Mouse (Mus musculus) natural killer cell, adult 2 months (primary cell): ENCODE data around the gene Rab3gap2.
A peak's percentile ranks its signal among the peaks of the same experiment; 100 is the strongest.
"Not testable (repeated sequence)": the region's sequence is repeated elsewhere in the genome, so short reads cannot be mapped to it uniquely, and the experiment has no call there.

Source experiments
- DNase-seq, 2 experiments: peaks; one replicate each; pipeline ENCODE4 v3.0.0; 2022; ENCODE audit warnings: low spot score in 2 of 2

Rab3gap2 gene

DNA sequence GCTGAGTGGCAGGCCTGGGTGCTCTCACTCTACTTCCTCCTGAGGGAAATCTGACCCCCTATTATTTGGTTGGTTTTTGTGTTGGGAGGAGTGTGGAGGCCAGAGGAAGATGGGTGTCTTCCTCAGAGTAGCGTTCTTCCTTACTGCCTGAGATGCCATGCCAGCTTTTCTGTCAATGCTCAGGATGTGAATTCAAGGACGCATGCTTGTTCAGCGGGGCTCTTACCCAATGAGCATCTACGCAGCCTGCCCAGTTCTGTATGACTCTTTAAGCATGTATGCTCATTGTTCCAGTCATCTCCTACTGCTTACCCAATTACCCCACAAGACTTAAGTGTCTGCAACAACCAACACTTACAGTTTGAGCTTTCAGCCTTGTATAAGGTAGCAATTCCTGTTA, 76.7 kb downstream of the Rab3gap2 start:
- no peak for DNase-seq

DNA sequence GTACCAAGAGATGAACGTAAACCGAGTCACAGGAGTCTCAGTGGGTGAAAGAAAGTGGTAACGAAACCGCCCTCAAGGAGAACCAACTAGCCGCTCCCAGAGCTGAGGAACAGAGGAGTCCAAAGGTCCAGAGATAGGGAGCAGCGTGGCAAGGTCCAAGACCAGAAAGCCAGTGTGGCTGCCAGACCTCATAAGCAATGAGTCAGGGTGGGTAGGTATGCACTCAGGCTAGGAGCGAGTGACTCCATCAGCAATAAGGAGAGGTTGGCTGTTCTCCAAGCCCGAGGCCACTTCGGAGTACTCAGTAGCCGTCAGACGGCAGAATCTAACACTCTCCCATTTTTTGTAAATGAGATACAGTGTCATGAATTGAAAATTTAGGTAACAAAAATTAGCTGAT, 78.9 kb downstream of the Rab3gap2 start:
- DNase-seq: no peak

DNA sequence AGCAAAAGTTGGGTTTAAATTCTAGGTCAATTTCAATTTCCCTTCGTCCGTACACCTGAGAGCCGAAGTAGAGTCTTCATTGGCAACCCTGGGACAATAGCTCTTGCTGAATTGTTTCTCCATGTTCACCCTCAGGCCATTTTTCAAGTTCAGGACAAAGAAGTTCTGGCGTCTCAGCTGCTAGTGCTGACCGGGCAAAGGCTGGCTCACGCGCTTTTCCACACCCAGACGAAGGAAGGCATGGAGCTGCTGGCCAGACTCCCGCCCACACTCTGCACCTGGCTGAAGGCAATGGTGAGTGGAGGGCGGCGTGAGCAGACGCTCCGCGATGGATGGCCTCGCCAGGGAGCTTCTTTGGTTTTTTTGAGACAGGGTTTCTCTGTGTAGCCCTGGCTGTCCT, 79.3 kb downstream of the Rab3gap2 start:
- DNase-seq: no peak

DNA sequence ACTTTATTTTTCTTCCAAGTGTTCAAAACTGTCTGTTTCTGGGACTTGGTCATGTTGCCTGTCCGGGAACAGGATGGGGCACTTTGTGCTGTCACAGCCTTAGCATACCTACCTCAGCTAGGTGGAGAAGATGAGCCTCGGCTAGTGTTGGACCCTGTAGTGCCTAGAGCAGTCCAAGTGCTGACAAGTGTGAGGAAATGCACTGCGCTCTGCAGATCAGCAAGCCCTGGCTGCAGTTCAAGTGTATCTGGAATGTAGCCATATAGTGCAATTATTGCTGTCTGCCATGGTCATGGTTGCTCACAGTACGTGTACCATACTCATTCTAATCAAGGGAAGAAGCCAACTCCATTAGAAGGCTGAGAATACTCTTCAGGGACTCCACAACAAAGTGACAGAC, 80.8 kb downstream of the Rab3gap2 start:
- DNase-seq: no peak

DNA sequence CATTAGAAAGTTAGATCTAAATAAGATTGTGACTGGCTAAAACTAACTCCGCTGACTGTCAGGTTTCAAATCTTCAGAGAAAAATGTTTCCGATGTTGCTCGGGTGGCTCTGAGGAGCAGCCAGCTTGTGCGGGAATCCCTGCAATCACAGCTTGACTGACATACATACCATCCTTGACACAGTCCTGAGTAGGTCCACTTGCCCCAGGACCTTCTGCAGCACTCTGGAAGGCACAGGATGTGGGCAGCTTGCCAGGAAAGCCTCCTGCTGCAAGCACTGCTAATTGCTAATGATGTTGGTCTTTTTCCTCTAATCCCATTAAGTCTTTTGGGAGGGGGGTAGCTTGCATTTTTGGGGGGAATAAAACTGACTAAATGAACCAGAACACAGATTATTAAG, 81.3 kb downstream of the Rab3gap2 start:
- no peak for DNase-seq

DNA sequence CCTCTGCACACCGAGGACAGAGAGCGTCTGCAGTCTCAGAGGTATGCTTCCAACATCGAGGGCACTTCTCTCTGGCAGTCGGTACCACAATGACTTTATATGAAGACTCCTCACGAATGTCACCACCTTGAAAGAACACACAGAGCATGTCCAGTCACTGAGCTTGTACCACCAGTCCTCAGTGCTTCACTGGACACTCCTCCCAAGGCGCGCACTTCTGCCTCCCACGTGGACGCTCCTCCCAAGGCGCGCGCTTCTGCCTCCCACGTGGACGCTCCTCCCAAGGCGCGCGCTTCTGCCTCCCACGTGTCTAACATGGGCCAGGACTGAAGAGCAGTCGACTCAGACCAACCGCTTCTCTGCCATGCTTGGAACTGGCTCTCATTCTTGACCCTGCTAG, 83.1 kb downstream of the Rab3gap2 start:
- no peak for DNase-seq

DNA sequence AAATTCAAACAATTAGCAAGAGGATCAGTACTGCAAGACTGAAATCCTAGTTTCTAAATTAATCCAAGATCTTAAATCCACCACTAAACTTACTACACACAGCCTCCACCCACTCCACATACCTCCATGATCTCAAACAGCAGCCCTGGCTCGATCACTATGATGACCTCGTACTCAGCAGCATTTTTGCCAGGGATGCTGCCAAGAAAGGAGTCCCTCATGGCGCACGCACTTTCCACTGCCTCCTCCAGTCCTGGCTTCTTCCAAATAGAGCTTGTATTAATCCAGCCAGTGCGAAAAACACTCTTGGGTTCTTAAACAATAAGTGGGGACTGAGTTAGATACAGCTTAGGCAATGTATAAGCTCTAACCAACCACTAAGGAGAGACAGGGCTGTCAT, 85.3 kb downstream of the Rab3gap2 start:
- DNase-seq: no peak

DNA sequence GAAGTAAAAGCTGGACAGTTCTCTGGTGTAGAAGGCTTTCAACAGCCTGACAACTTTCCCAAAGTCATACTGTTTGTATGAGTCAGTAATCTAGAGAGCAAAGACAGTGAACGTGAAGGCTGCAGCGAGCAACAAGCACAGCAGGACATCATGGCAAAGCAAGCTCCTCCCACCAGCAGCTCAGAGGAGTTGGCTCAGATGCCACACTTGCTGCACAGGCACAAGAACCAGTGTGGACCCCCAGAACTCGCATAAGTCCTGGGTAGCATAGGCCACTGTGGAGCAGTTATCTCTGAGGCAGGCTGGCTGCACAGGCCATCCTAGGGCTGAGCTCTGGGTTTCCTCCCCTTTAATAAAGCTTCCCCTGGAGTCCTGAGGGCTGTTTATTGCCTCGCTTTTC, 87.4 kb downstream of the Rab3gap2 start:
- DNase-seq: no peak

DNA sequence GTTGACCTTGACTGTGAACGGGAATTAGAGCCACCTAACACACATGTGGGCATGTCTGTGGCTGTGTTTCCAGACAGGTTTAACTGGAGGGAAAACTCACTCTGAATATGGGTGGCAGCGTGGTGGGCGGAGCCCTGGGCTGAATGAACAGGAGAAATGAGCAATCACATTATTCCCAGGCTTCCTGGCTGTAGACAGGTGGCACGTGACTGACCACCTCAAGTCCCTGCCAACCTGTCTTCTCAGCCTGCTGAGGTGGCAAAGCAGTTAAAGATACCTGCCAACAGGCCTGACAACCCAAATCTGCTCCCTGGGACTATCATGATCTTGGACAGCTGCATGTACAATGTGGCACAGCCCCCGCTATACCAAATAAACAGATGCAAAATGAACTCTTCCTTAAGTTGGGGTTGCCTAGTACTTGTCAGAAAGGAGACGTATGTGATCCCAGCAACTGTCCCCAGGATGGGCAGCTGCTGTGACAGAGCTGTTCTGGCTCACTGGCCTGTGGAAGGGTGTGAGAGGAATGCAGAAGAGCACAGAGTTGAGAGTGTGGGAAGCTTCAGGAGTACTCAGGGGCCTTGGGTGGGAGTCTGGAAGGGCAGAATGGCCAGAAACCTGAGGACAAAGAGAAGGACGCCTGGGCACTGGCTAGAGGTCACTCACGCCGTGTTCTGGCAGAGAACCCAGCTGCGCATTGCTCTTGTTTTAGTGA, 88.9 kb downstream of the Rab3gap2 start:
- DNase-seq: no peak

DNA sequence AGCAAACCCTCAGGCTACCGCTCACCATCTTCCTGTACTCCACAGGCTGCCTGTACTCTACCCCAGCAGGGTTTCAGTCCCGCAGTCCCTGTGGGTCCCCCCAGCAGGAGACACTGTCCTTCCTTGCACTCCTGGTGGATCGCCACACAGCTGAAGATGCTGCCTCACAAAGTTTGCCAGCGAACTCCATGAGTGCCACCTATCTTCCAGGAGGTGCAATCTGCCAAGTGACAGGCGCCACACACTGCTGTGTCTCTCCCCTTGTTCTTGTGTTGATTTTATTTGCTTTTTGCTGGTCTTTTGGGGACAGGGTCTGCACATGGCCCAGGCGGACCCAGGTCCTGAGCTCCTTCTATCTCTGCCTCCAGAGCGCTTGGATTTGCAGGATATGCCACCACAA, 92.9 kb downstream of the Rab3gap2 start:
- DNase-seq: no peak

DNA sequence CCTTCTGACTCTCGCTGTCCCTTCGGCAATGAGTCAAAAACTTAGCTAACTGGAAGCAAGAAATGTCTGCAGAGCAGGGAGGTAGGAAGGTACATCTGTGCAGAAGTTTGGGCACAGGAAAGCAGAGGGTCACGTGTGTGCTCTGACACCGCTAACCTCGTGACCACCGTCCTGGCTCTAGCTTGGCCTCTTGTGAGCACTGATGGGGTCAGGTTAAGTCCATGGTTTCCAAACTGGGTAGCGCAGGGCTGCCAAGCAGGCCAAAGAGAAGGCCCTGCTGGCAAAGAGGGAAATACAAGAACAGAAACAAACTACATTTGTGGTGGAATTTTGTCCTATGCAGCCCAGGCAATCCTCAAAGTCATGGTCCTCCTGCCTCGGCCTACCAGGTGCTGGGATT, 94.6 kb downstream of the Rab3gap2 start:
- DNase-seq: no peak

DNA sequence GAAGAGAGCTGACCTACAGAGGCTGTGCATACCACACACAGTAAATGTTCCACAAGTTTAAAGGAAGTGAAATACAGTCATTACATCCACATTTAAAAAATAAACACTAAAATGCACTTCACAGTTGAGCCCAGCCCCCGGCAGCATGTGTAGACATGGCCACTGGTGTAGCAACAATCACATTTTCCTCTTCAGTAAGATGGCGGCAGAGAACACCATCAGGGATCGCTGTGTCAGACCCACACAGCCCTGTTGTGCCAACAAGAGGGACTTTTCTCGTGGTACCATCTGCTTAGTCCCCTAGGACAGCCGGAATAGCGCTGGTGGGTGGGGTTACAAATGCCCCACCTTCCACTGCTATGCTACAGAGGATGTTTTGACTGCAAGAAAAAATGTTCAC, 98.9 kb downstream of the Rab3gap2 start:
- no peak for DNase-seq

DNA sequence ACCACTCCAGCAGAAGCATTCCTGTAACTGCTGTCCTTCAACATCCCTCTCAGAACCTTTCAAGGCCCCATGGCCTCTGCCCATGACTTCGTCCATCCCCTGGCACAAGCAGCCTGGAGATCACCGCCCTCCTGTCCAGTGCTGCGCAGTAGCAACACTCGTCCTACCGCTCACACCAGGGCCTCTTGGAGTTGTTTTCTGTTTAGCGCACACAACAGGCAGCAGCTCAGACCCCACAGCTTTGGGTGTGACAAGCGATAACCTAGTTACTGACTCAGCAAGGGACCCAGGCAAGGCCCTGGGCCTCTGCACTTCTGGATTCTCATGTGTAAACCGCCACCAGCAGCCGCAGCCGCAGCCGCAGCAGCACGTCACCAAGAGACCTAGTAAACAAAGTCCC, 102.9 kb downstream of the Rab3gap2 start:
- no peak for DNase-seq

DNA sequence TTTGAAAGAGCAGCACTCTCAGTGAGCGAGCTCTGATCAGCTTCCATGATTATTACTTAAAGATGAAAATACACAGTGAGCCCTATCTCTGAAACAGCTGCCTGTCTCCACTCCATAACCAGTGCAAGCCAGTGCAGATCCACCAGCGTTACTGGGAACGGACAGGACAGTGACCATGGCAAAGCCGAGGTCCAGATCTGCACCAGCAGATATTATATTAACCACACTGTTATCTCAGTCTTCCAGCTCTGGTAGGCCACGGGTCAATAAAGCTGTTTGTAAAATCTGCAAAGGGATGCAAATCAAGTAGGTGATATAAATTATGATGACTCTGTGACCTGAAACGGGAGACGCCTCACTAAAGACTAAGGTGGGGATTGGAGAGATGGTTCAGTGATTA, 103.7 kb downstream of the Rab3gap2 start:
- DNase-seq: no peak

DNA sequence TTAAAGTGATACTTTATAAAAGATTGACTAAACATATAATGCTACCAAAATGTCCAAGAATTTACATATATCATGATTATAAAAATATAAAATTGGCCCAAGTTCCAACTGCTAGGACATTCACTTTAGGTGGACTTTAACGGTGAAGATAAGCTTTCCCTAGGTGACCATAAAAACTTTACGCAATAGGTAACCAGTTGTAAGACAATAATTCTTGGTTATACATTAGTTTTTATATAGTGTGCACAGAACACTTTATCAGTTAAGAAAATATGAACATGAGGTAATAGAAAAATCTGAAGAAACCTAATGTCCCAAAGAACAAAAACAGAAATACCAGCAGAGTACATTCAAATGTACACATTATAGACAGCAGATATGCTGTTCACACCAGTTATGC, 104.4 kb downstream of the Rab3gap2 start:
- no peak for DNase-seq

DNA sequence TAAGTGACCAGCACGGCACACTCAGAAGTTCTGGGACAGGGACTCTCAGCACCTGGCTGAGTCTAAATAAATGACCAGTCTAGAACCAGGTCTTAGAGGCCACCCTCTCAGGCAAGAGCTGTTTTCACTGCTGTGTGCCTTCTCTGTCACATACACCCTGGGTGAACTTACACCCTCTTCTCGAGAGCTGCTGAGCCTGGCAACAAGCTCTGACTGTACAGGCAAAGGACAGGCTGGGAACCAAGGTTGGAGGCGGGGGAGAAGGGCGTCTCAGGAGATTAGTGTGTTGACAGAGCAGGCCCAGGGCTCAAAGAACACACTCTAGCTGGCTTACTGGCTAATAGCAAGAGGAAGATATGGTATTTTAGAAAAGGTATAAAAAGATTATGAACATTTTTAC, 105.0 kb downstream of the Rab3gap2 start:
- DNase-seq: no peak

DNA sequence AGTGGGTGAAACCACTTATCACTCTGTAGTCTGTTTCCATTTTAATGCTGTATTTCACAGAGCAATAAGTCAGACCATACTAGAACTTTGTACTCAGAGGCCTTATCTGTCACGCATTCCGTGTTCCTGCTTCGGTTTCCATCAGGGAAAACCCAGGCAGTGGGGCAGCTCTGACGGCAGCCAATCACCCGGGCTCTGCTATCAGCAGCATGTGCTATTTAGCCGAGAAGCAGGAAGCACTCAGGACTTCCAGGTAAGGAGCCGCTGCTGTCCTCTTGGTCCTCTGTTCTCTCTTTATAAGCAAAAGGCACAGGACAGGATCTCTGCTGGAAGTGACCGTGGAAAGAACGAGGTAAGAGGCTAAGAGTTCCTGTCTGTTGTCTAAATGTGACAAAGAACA, 108.0 kb downstream of the Rab3gap2 start:
- DNase-seq: no peak

DNA sequence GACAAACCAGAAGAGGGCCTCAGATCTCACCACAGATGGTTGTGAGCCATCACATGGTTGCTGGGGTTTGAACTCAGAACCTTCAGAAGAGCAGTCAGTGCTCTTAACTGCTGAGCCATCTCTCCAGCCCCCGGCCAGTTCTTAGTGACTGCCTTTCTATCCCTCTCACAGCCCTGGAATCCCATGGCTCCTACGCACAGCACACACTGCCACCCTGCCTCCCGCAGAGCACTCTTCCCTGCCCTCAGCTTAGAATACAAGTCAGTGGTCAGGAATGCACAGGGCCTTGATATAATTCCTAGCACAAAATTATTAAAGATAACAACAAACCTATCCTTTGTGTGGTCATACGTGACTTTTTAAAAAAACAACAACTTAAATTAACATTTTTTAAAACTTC, 110.6 kb downstream of the Rab3gap2 start:
- DNase-seq: no peak

DNA sequence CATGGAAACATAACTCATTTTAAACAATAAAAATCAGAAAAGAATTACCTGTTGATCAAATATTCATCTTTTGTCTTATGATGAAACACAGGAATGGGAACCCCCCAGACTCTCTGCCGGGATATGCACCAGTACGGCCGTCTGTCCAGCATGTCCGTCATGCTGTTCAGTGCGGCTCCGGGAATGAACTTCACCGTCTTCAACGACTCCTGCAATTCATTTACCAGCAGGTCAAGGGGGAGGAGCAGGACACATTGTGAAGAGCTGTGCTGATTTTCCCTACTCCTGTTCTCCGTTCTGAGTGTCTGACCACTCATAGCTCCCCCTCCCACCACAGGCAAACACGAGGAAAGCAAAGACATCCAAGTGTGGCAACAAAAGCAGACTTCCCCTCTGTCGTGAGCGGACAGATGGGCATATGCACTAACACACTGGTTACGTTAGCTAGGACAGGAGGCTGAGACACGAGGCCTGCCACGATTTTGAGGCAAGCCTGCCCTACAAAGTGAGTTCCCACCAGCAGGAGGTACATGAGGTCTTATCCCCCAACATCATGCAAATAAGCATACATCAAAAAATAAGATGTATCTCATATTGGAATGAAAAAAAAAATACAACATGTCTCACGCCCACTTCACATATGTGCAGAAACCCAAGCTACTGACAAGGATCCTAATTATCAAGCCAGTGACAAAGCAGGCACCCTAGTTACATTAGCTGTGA, 112.1 kb downstream of the Rab3gap2 start:
- DNase-seq: no peak

DNA sequence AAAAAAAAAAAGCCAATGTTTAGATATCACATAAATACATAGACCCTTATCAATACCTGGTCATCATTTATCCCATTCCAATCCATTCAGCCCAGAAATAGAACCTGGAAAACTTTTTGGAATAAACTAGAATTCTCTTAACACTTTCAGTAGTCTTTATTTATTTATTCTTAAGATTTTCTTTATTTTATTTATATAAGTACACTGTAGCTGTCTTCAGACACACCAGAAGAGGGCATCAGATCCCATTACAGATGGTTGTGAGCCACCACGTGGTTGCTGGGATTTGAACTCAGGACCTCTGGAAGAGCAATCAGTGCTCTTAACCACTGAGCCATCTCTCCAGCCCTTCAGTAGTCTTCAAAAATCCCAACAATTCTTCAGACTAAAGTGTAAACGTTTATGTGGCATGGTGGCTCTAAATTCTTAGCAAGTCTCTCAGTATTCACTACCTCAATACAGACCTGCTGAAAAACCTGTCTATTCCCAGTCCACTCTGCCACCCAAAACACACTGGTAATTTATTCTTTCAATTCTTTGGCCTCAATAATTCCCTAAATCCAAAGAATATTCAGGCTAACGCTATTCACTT, 123.9 kb downstream of the Rab3gap2 start:
- not testable (repeated sequence) for DNase-seq

DNA sequence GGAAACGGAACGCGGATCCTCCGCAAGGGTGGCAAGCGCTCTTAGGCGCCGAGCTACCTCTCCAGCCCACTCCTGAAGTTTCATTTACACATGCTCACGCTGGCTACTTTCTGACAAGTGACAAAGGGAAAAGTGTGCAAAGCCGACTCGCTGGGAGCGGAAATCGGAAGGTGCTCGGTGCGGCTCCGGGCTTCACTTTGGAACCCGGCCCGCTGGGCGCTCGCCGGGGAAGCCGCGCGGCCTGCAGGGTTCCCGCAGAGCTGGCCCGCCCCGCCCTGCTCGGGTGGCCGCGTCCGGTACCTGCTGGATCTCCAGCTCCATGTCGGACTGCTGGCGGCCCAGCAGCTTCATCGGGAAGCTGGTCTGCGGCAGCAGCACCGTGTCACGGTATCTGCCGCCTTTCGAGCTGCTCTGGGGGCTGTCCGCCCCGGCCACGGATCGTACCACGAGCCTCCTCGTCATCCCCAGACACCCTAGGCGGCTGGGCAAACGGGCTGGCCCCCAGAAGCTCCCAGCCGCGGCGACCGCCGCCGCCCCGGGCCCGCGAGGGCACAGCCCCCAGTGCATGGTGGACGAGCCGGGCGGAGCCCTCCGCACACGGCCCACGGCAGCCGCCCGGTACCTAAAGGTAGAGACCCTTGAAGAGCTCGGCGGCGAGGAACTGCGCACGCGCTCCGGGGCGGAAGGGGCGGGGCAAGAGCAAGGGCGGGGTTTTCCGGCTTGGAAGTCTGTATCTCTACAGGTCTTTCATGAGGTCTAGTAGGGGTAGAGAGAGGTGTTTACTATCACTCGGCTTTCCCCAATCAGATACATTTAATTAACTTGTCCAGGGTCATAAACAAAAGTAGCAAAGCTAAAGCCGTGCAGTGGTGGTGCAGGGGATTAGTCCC, 125.0 kb downstream of the Rab3gap2 start, which contains the start of gene Iars2:
Gene Iars2 (minus strand): TSS at position 676 of the 890 bp plus-strand sequence.
- peak; percentile 87 to 91 for DNase-seq

DNA sequence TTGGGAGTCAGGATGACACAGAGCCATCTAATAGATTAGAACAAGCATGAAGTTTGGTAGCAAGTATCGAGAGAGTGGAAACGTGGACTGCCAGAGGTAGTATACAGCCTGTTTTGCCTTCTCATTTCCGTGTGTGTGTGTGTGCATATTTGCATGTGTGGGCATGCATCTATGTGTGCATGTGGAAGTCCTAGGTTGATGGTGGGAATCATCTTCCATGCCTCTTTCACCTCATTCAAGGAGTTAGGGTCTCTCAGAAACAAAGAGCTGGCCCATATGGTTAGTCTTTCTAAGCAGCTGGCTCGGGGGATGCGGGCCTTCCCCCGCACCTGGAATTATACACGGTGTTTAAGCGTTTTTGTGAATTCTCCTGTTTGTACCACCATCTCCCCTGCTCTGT, 125.9 kb downstream of the Rab3gap2 start:
- no peak for DNase-seq
